Mouse (Mus musculus) midbrain, embryonic 15.5 days (tissue): ENCODE data around the gene Erich3. TPM values are rescaled to one million over a fixed set of nuclear protein-coding genes. Genes with fewer than 3 reads are reported as not detected.

Experiments used
- ATAC-seq: fragments of 200-750 bp; cut with Nextera tagmentation; replicated peaks from 2 replicates; pipeline ENCODE4 v1.8.0; 2017; ENCODE audit warnings: moderate TSS enrichment
- H3K27ac ChIP-seq: fragments of 300-500 bp; sonication (generic); 2 replicates; pipeline ENCODE4 v1.5.1; 2015; ENCODE audit warnings: mild to moderate bottlenecking, inconsistent platforms
- H3K27me3 ChIP-seq: fragments of 300-500 bp; sonication (generic); replicated peaks from 2 replicates; pipeline ENCODE4 v1.6.1; 2015; ENCODE audit warnings: inconsistent platforms
- H3K36me3 ChIP-seq: fragments of 300-500 bp; sonication (generic); replicated peaks from 2 replicates; pipeline ENCODE4 v1.6.1; 2015; ENCODE audit warnings: inconsistent platforms
- H3K4me1 ChIP-seq: fragments of 300-500 bp; sonication (generic); 2 replicates; pipeline ENCODE4 v1.6.1; 2015; ENCODE audit warnings: inconsistent platforms
- H3K4me2 ChIP-seq: fragments of 300-500 bp; sonication (generic); 2 replicates; pipeline ENCODE4 v1.6.1; 2015; ENCODE audit warnings: inconsistent platforms, mild to moderate bottlenecking, moderate library complexity
- H3K4me3 ChIP-seq: fragments of 300-500 bp; sonication (generic); 2 replicates; pipeline ENCODE4 v1.5.1; 2015; ENCODE audit warnings: mild to moderate bottlenecking, inconsistent platforms
- H3K9ac ChIP-seq: fragments of 300-500 bp; sonication (generic); 2 replicates; pipeline ENCODE4 v1.6.1; 2015; ENCODE audit warnings: mild to moderate bottlenecking, inconsistent platforms
- H3K9me3 ChIP-seq: fragments of 300-500 bp; sonication (generic); 2 replicates; pipeline ENCODE4 v1.6.1; 2016; ENCODE audit warnings: inconsistent platforms
- WGBS: fragments of 180-500 bp; shearing (Covaris S2); methylation state at CpG from one replicate; pipeline ENCODE4 v1.1.7; 2015; ENCODE audit warnings: mixed read lengths; 5-methylcytosine and 5-hydroxymethylcytosine counted together
- polyA plus RNA-seq: library from polyadenylated mRNA; unstranded; fragments of >200 nt; fragmentation: Nextera tagmentation; extraction: Ambion mirVana; gene quantifications from 2 replicates; pipeline ENCODE4 v1.2.1, GENCODE M21; 2015

Erich3 gene
- polyA plus RNA-seq, 1 experiment from 2014 or later: 1.8 TPM

- Histone ChIP-seq H3K9me3 (no peaks in the 10 kb centered on the region), H3K4me1 (no peaks in the 10 kb centered on the region), H3K4me2 (no peak overlapping the region), H3K27ac (no peak overlapping the region), H3K27me3 (no peaks in the 10 kb centered on the region), H3K4me3 (no peak overlapping the region), H3K36me3 (no peaks in the 10 kb centered on the region), H3K9ac (no peak overlapping the region)
- 92% methylated on average over 2 of the region's 2 CpGs for WGBS
- ATAC-seq: no peak
Measured at GRCm38 (mm10) chr3:154683667-154684066, 20.0 kb downstream of the Erich3 start.

GRCm38 (mm10) chr3:154690260-154690659 is 26.6 kb downstream of the Erich3 start:
- Histone ChIP-seq H3K36me3 (no peaks in the 10 kb centered on the region), H3K4me2 (no peak overlapping the region), H3K4me1 (no peaks in the 10 kb centered on the region), H3K4me3 (no peak overlapping the region), H3K9ac (no peak overlapping the region), H3K9me3 (no peaks in the 10 kb centered on the region), H3K27me3 (no peaks in the 10 kb centered on the region), H3K27ac (no peak overlapping the region)
- ATAC-seq: no peak

GRCm38 (mm10) chr3:154691897-154692571 is 28.4 kb downstream of the Erich3 start:
- ATAC-seq: peak; percentile 85
- H3K4me2 ChIP-seq: no peak overlapping the region
- H3K27ac ChIP-seq: no peak overlapping the region
- WGBS: 54% methylated on average over 14 of the region's 14 CpGs
- no peak overlapping the region for H3K4me3 ChIP-seq
- no peaks in the 10 kb centered on the region for H3K36me3 ChIP-seq
- no peaks in the 10 kb centered on the region for H3K27me3 ChIP-seq
- peaks cover 4% of the 10 kb centered on the region for H3K4me1 ChIP-seq
- H3K9ac ChIP-seq: no peak overlapping the region
- no peaks in the 10 kb centered on the region for H3K9me3 ChIP-seq

- WGBS: 90% methylated on average over 3 of the region's 3 CpGs
- no peak overlapping the region for H3K4me3 ChIP-seq
- H3K4me2 ChIP-seq: no peak overlapping the region
- H3K27me3 ChIP-seq: no peaks in the 10 kb centered on the region
- no peak overlapping the region for H3K27ac ChIP-seq
- peaks cover 4% of the 10 kb centered on the region for H3K4me1 ChIP-seq
- H3K36me3 ChIP-seq: no peaks in the 10 kb centered on the region
- no peaks in the 10 kb centered on the region for H3K9me3 ChIP-seq
- H3K9ac ChIP-seq: no peak overlapping the region
- ATAC-seq: peak; percentile 29; the same call in 1 of the 2 replicates
Measured at GRCm38 (mm10) chr3:154692572-154692922, 28.9 kb downstream of the Erich3 start.

GRCm38 (mm10) chr3:154693902-154694301 is 30.2 kb downstream of the Erich3 start:
- Histone ChIP-seq H3K4me3 (no peak overlapping the region), H3K4me1 (peaks cover 4% of the 10 kb centered on the region), H3K36me3 (no peaks in the 10 kb centered on the region), H3K27ac (no peak overlapping the region), H3K9ac (no peak overlapping the region), H3K4me2 (no peak overlapping the region), H3K27me3 (no peaks in the 10 kb centered on the region), H3K9me3 (no peaks in the 10 kb centered on the region)
- WGBS: 79% methylated on average over 4 of the region's 4 CpGs
- no peak for ATAC-seq

GRCm38 (mm10) chr3:154696611-154697010 is 33.0 kb downstream of the Erich3 start:
- Histone ChIP-seq H3K4me3 (no peak overlapping the region), H3K9ac (no peak overlapping the region), H3K4me1 (peaks cover 4% of the 10 kb centered on the region), H3K4me2 (no peak overlapping the region), H3K27me3 (no peaks in the 10 kb centered on the region), H3K27ac (no peak overlapping the region), H3K36me3 (no peaks in the 10 kb centered on the region), H3K9me3 (no peaks in the 10 kb centered on the region)
- ATAC-seq: no peak
- 84% methylated on average over 3 of the region's 3 CpGs for WGBS

- Histone ChIP-seq H3K9me3 (no peaks in the 10 kb centered on the region), H3K4me2 (no peak overlapping the region), H3K9ac (no peak overlapping the region), H3K27ac (no peak overlapping the region), H3K36me3 (no peaks in the 10 kb centered on the region), H3K4me1 (peaks cover 4% of the 10 kb centered on the region), H3K4me3 (no peak overlapping the region), H3K27me3 (no peaks in the 10 kb centered on the region)
- 61% methylated on average over 5 of the region's 5 CpGs for WGBS
- no peak for ATAC-seq
Measured at GRCm38 (mm10) chr3:154698907-154699306, 35.2 kb downstream of the Erich3 start.

- Histone ChIP-seq H3K9ac (no peak overlapping the region), H3K27me3 (no peaks in the 10 kb centered on the region), H3K27ac (no peak overlapping the region), H3K4me1 (peaks cover 4% of the 10 kb centered on the region), H3K36me3 (no peaks in the 10 kb centered on the region), H3K4me3 (no peak overlapping the region), H3K4me2 (no peak overlapping the region), H3K9me3 (no peaks in the 10 kb centered on the region)
- 83% methylated on average over 3 of the region's 3 CpGs for WGBS
- no peak for ATAC-seq
Measured at GRCm38 (mm10) chr3:154700296-154700695, 36.6 kb downstream of the Erich3 start.

- H3K4me2 ChIP-seq: no peak overlapping the region
- no peak overlapping the region for H3K9ac ChIP-seq
- H3K36me3 ChIP-seq: no peaks in the 10 kb centered on the region
- no peak overlapping the region for H3K27ac ChIP-seq
- ATAC-seq: no peak
- no peaks in the 10 kb centered on the region; the same call in 1 of the 2 replicates for H3K4me1 ChIP-seq
- 71% methylated on average over 2 of the region's 2 CpGs for WGBS
- no peaks in the 10 kb centered on the region for H3K9me3 ChIP-seq
- no peaks in the 10 kb centered on the region for H3K27me3 ChIP-seq
- no peak overlapping the region for H3K4me3 ChIP-seq
Measured at GRCm38 (mm10) chr3:154700735-154701134, 37.1 kb downstream of the Erich3 start.

- no peak for ATAC-seq
- H3K4me2 ChIP-seq: no peak overlapping the region
- no peak overlapping the region for H3K27ac ChIP-seq
- WGBS: 87% methylated on average over 6 of the region's 6 CpGs
- no peaks in the 10 kb centered on the region for H3K36me3 ChIP-seq
- no peaks in the 10 kb centered on the region for H3K4me1 ChIP-seq
- H3K4me3 ChIP-seq: no peak overlapping the region
- H3K27me3 ChIP-seq: no peaks in the 10 kb centered on the region
- no peak overlapping the region for H3K9ac ChIP-seq
- H3K9me3 ChIP-seq: no peaks in the 10 kb centered on the region
Measured at GRCm38 (mm10) chr3:154704755-154705154, 41.1 kb downstream of the Erich3 start.

- Histone ChIP-seq H3K27ac (no peak overlapping the region), H3K27me3 (no peaks in the 10 kb centered on the region), H3K4me3 (no peak overlapping the region), H3K9me3 (no peaks in the 10 kb centered on the region), H3K4me2 (no peak overlapping the region), H3K4me1 (no peaks in the 10 kb centered on the region), H3K36me3 (no peaks in the 10 kb centered on the region), H3K9ac (no peak overlapping the region)
- ATAC-seq: no peak
- WGBS: 94% methylated on average over 3 of the region's 3 CpGs
Measured at GRCm38 (mm10) chr3:154708150-154708549, 44.5 kb downstream of the Erich3 start.

- H3K9ac ChIP-seq: no peak overlapping the region
- no peak overlapping the region for H3K4me2 ChIP-seq
- no peak overlapping the region for H3K27ac ChIP-seq
- 79% methylated on average over 7 of the region's 7 CpGs for WGBS
- no peak for ATAC-seq
- H3K4me1 ChIP-seq: 0 out of 2 replicates have a peak, but pooled peaks cover 2% of the 10 kb centered on the region
- H3K4me3 ChIP-seq: no peak overlapping the region
- no peaks in the 10 kb centered on the region for H3K9me3 ChIP-seq
- no peaks in the 10 kb centered on the region for H3K36me3 ChIP-seq
- H3K27me3 ChIP-seq: no peaks in the 10 kb centered on the region
Measured at GRCm38 (mm10) chr3:154723198-154723597, 59.5 kb downstream of the Erich3 start.

- Histone ChIP-seq H3K36me3 (no peaks in the 10 kb centered on the region), H3K4me2 (no peak overlapping the region), H3K27ac (no peak overlapping the region), H3K4me3 (no peak overlapping the region), H3K4me1 (no peaks in the 10 kb centered on the region), H3K9me3 (no peaks in the 10 kb centered on the region), H3K9ac (no peak overlapping the region), H3K27me3 (no peaks in the 10 kb centered on the region)
- ATAC-seq: no peak
- 68% methylated on average over 10 of the region's 10 CpGs for WGBS
Measured at GRCm38 (mm10) chr3:154731431-154731830, 67.8 kb downstream of the Erich3 start.
